Mouse (Mus musculus): ENCODE measurements around the gene Diablo. TPM values are rescaled to one million over a fixed set of nuclear protein-coding genes. Genes with fewer than 3 reads are reported as not detected.
"Not testable (repeated sequence)": the region's sequence is repeated elsewhere in the genome, so short reads cannot be mapped to it uniquely, and the experiment has no call there.

The Diablo gene
- polyA plus RNA-seq, 1 experiment from 2014 or later: 120 TPM

- no peaks in the 10 kb centered on the region for H3K9me3 ChIP-seq (replicated peaks)
- no peaks in the 10 kb centered on the region for H3K27me3 ChIP-seq (ENCODE audit: low read depth, poor library complexity, severe bottlenecking)
- H3K4me3 ChIP-seq: no peak overlapping the region
- peaks cover 16% of the 10 kb centered on the region for H3K36me3 ChIP-seq
- no peak for DNase-seq (ENCODE audit: low spot score)
- 88% methylated on average over 1 of the region's 1 CpGs for WGBS
- no peak overlapping the region for H3K27ac ChIP-seq
- H3K4me1 ChIP-seq: peaks cover 36% of the 10 kb centered on the region
These were observed 1.8 kb downstream of the Diablo start for GRCm38 (mm10) chr5:123522166-123522565.

- H3K9me3 ChIP-seq (replicated peaks): no peaks in the 10 kb centered on the region
- no peaks in the 10 kb centered on the region for H3K27me3 ChIP-seq (ENCODE audit: low read depth, poor library complexity, severe bottlenecking)
These were observed 2.4 kb downstream of the Diablo start for GRCm38 (mm10) chr5:123521621-123522020.

GRCm38 (mm10) chr5:123520666-123521065, 3.3 kb downstream of the Diablo start:
- H3K27ac ChIP-seq: no peak overlapping the region
- no peaks in the 10 kb centered on the region for H3K9me3 ChIP-seq (replicated peaks)
- H3K4me3 ChIP-seq: no peak overlapping the region
- H3K36me3 ChIP-seq: peaks cover 31% of the 10 kb centered on the region
- WGBS: 89% methylated on average over 9 of the region's 9 CpGs
- peaks cover 36% of the 10 kb centered on the region for H3K4me1 ChIP-seq
- no peaks in the 10 kb centered on the region for H3K27me3 ChIP-seq (ENCODE audit: low read depth, poor library complexity, severe bottlenecking)
- DNase-seq (ENCODE audit: low spot score): no peak

More at GRCm38 (mm10) chr5:123521621-123522020, 2.4 kb downstream of the Diablo start:
- no peak for DNase-seq (ENCODE audit: low spot score)
- WGBS: 91% methylated on average over 1 of the region's 1 CpGs
- Histone ChIP-seq H3K36me3 (peaks cover 22% of the 10 kb centered on the region), H3K27ac (no peak overlapping the region), H3K4me1 (peaks cover 36% of the 10 kb centered on the region), H3K4me3 (no peak overlapping the region)

- Histone ChIP-seq H3K27ac (no peak overlapping the region), H3K4me3 (no peak overlapping the region), H3K36me3 (peaks cover 72% of the 10 kb centered on the region), H3K9me3 (replicated peaks) (no peaks in the 10 kb centered on the region), H3K27me3 (ENCODE audit: low read depth, poor library complexity, severe bottlenecking) (peaks cover 8% of the 10 kb centered on the region; the same call in 1 of the 2 replicates), H3K4me1 (no peaks in the 10 kb centered on the region)
- WGBS: 88% methylated on average over 5 of the region's 5 CpGs
- no peak for DNase-seq (ENCODE audit: low spot score)
These were observed 9.1 kb downstream of the Diablo start for GRCm38 (mm10) chr5:123514871-123515270.

- 81% methylated on average over 3 of the region's 3 CpGs for WGBS
- Histone ChIP-seq H3K36me3 (peaks cover 55% of the 10 kb centered on the region), H3K4me1 (peaks cover 17% of the 10 kb centered on the region)
These were observed 11.9 kb downstream of the Diablo start for GRCm38 (mm10) chr5:123512102-123512501.

GRCm38 (mm10) chr5:123511426-123511825, 12.6 kb downstream of the Diablo start:
- Histone ChIP-seq H3K27me3 (ENCODE audit: low read depth, poor library complexity, severe bottlenecking) (peaks cover 33% of the 10 kb centered on the region), H3K36me3 (peaks cover 48% of the 10 kb centered on the region), H3K4me1 (peaks cover 17% of the 10 kb centered on the region)
- not testable (repeated sequence) for DNase-seq (ENCODE audit: low spot score); H3K27ac ChIP-seq; H3K9me3 ChIP-seq (replicated peaks); H3K4me3 ChIP-seq
- WGBS: 83% methylated on average over 3 of the region's 3 CpGs

More at GRCm38 (mm10) chr5:123512102-123512501, 11.9 kb downstream of the Diablo start:
- no peak for DNase-seq (ENCODE audit: low spot score)
- no peaks in the 10 kb centered on the region for H3K9me3 ChIP-seq (replicated peaks)
- peaks cover 26% of the 10 kb centered on the region for H3K27me3 ChIP-seq (ENCODE audit: low read depth, poor library complexity, severe bottlenecking)
- no peak overlapping the region for H3K4me3 ChIP-seq
- H3K27ac ChIP-seq: no peak overlapping the region

- Histone ChIP-seq H3K4me3 (peak within 1 kb of the TSS; percentile 65; the same call in 1 of the 2 replicates), H3K27ac (no peak within 1 kb of the TSS), H3K27me3 (ENCODE audit: low read depth, poor library complexity, severe bottlenecking) (peaks cover 38% of the 10 kb centered on the region), H3K9me3 (replicated peaks) (no peaks in the 10 kb centered on the region), H3K36me3 (peaks cover 36% of the 10 kb centered on the region), H3K4me1 (peaks cover 17% of the 10 kb centered on the region)
- DNase-seq (ENCODE audit: low spot score): no peak
- WGBS: 84% methylated on average over 5 of the region's 5 CpGs
These were observed 13.8 kb downstream of the Diablo start, which contains the start of gene B3gnt4 for GRCm38 (mm10) chr5:123510160-123510559. Gene B3gnt4 (plus strand): TSS chr5:123510460.

- Histone ChIP-seq H3K27me3 (ENCODE audit: low read depth, poor library complexity, severe bottlenecking) (peaks cover 45% of the 10 kb centered on the region), H3K4me3 (peak overlapping the region; percentile 65), H3K4me1 (peaks cover 17% of the 10 kb centered on the region), H3K27ac (peak overlapping the region; percentile 73), H3K36me3 (peaks cover 25% of the 10 kb centered on the region), H3K9me3 (replicated peaks) (no peaks in the 10 kb centered on the region)
- 10% methylated on average over 12 of the region's 12 CpGs for WGBS
- no peak for DNase-seq (ENCODE audit: low spot score)
These were observed 15.1 kb downstream of the Diablo start for GRCm38 (mm10) chr5:123508921-123509320.

GRCm38 (mm10) chr5:123507936-123508723, 15.8 kb downstream of the Diablo start:
- WGBS: 2% methylated on average over 59 of the region's 59 CpGs
- DNase-seq (ENCODE audit: low spot score): peak; percentile 91
- Histone ChIP-seq H3K4me3 (peak overlapping the region; percentile 65), H3K9me3 (replicated peaks) (no peaks in the 10 kb centered on the region), H3K4me1 (peaks cover 19% of the 10 kb centered on the region), H3K27me3 (ENCODE audit: low read depth, poor library complexity, severe bottlenecking) (peaks cover 51% of the 10 kb centered on the region), H3K36me3 (peaks cover 25% of the 10 kb centered on the region), H3K27ac (peak overlapping the region; percentile 73)

- Histone ChIP-seq H3K4me3 (no peak overlapping the region), H3K27me3 (ENCODE audit: low read depth, poor library complexity, severe bottlenecking) (peaks cover 36% of the 10 kb centered on the region), H3K9me3 (replicated peaks) (no peaks in the 10 kb centered on the region), H3K36me3 (no peaks in the 10 kb centered on the region), H3K4me1 (peaks cover 22% of the 10 kb centered on the region), H3K27ac (no peak overlapping the region)
- 86% methylated on average over 4 of the region's 4 CpGs for WGBS
- DNase-seq (ENCODE audit: low spot score): no peak
These were observed 22.0 kb downstream of the Diablo start for GRCm38 (mm10) chr5:123501973-123502372.

- Histone ChIP-seq H3K36me3 (no peaks in the 10 kb centered on the region), H3K9me3 (replicated peaks) (no peaks in the 10 kb centered on the region), H3K4me3 (no peak overlapping the region), H3K27me3 (ENCODE audit: low read depth, poor library complexity, severe bottlenecking) (peaks cover 28% of the 10 kb centered on the region), H3K27ac (no peak overlapping the region), H3K4me1 (peaks cover 28% of the 10 kb centered on the region)
- DNase-seq (ENCODE audit: low spot score): no peak
- WGBS: 42% methylated on average over 4 of the region's 4 CpGs
These were observed 24.3 kb downstream of the Diablo start for GRCm38 (mm10) chr5:123499717-123500116.

GRCm38 (mm10) chr5:123489935-123490334, 34.0 kb downstream of the Diablo start:
- DNase-seq (ENCODE audit: low spot score): no peak
- no peak overlapping the region for H3K4me3 ChIP-seq
- H3K27me3 ChIP-seq (ENCODE audit: low read depth, poor library complexity, severe bottlenecking): no peaks in the 10 kb centered on the region
- H3K27ac ChIP-seq: no peak overlapping the region
- peaks cover 14% of the 10 kb centered on the region for H3K4me1 ChIP-seq
- H3K36me3 ChIP-seq: no peaks in the 10 kb centered on the region
- 51% methylated on average over 9 of the region's 9 CpGs for WGBS
- H3K9me3 ChIP-seq (replicated peaks): no peaks in the 10 kb centered on the region

GRCm38 (mm10) chr5:123489112-123489785, 34.7 kb downstream of the Diablo start, which contains the start of the genes Lrrc43 and Il31:
Gene Lrrc43 (plus strand): TSS chr5:123489305.
Gene Il31 (minus strand): TSS chr5:123489489.
- H3K27me3 ChIP-seq (ENCODE audit: low read depth, poor library complexity, severe bottlenecking): no peaks in the 10 kb centered on the region
- peak within 1 kb of the TSS; percentile 40 for H3K4me3 ChIP-seq
- no peaks in the 10 kb centered on the region for H3K36me3 ChIP-seq
- H3K4me1 ChIP-seq: peaks cover 14% of the 10 kb centered on the region
- WGBS: 11% methylated on average over 25 of the region's 25 CpGs
- peak; percentile 57 for DNase-seq (ENCODE audit: low spot score)
- no peak within 1 kb of the TSS for H3K27ac ChIP-seq
- no peaks in the 10 kb centered on the region for H3K9me3 ChIP-seq (replicated peaks)
